Mouse (Mus musculus) forebrain, embryonic 11.5 days (tissue): Measurements from ENCODE around the gene Gm9603. TPM values are rescaled to one million over a fixed set of nuclear protein-coding genes. Genes with fewer than 3 reads are reported as not detected.
"Not testable (repeated sequence)": the region's sequence is repeated elsewhere in the genome, so short reads cannot be mapped to it uniquely, and the experiment has no call there.

Source experiments
- ATAC-seq: fragments of 200-750 bp; cut with Nextera tagmentation; replicated peaks from 2 replicates; pipeline ENCODE4 v1.8.0; 2017; ENCODE audit warnings: moderate TSS enrichment; ENCODE audit not compliant: low FRiP score
- DNase-seq: peaks from one replicate; pipeline ENCODE4 v3.0.0-alpha.2; 2017; ENCODE audit warnings: low spot score
- H3K27ac ChIP-seq: fragments of 300-500 bp; sonication (generic); 2 replicates; pipeline ENCODE4 v1.5.1; 2014; ENCODE audit warnings: low read depth, low read length
- H3K27me3 ChIP-seq: fragments of 300-500 bp; sonication (generic); 2 replicates; pipeline ENCODE4 v1.6.1; 2014; ENCODE audit warnings: mild to moderate bottlenecking, low read length, mixed read lengths; ENCODE audit not compliant: control insufficient read depth, insufficient read depth
- H3K36me3 ChIP-seq: fragments of 300-500 bp; sonication (generic); 2 replicates; pipeline ENCODE4 v1.6.1; 2014; ENCODE audit warnings: mild to moderate bottlenecking, low read length, moderate library complexity, mixed read lengths; ENCODE audit not compliant: control insufficient read depth, insufficient read depth
- H3K4me1 ChIP-seq: fragments of 300-500 bp; sonication (generic); replicated peaks from 2 replicates; pipeline ENCODE4 v1.6.1; 2014; ENCODE audit warnings: low read length, mixed read lengths; ENCODE audit not compliant: control insufficient read depth, insufficient read depth
- H3K4me2 ChIP-seq: fragments of 300-500 bp; sonication (generic); 2 replicates; pipeline ENCODE4 v1.6.1; 2014; ENCODE audit warnings: low read depth, mild to moderate bottlenecking, low read length, moderate library complexity, mixed read lengths; ENCODE audit not compliant: severe bottlenecking
- H3K4me3 ChIP-seq: fragments of 300-500 bp; sonication (generic); 2 replicates; pipeline ENCODE4 v1.5.1; 2014; ENCODE audit warnings: low read depth, low read length
- H3K9ac ChIP-seq: fragments of 300-500 bp; sonication (generic); 2 replicates; pipeline ENCODE4 v1.6.1; 2014; ENCODE audit warnings: low read length
- H3K9me3 ChIP-seq: fragments of 300-500 bp; sonication (generic); 2 replicates; pipeline ENCODE4 v1.6.1; 2016; ENCODE audit warnings: low read length, mixed read lengths; ENCODE audit not compliant: control insufficient read depth
- WGBS: fragments of 180-500 bp; shearing (Covaris S2); extraction: QIAGEN DNeasy Blood & Tissue Kit; methylation state at CpG from one replicate; pipeline ENCODE4 v1.1.7; 2014; 5-methylcytosine and 5-hydroxymethylcytosine counted together
- polyA plus RNA-seq: library from polyadenylated mRNA; unstranded; fragments of >200 nt; fragmentation: Nextera tagmentation; extraction: Ambion mirVana; gene quantifications from 2 replicates; pipeline ENCODE4 v1.2.1, GENCODE M21; 2014

Gm9603 gene
- polyA plus RNA-seq: not detected in 2 replicates

DNA sequence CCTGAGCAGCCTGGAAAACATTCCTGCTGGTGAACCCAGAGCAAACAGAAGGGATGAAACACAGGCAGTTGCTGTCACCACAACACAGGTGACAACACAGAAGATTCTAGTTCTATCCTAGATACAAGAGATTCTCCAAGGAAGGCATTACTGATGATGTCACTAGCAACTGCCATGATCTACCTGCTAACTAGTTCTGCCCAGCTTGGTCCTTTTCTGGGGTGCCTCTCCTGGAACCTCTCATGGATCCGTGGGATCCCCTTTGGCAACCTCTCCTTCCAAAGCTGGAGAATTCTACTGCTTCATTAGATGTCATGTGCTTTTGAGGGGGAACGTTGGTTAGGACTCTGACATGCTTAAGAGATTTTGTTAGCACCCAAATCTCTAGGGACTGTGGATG, at the start of gene Gm9603:
Gm9603 (minus strand) TSS at position 101 of the 400 bp plus-strand sequence.
- not testable (repeated sequence) for H3K27me3 ChIP-seq, ATAC-seq, H3K4me2 ChIP-seq, H3K36me3 ChIP-seq, H3K27ac ChIP-seq, H3K4me3 ChIP-seq, DNase-seq, H3K9me3 ChIP-seq, H3K9ac ChIP-seq, H3K4me1 ChIP-seq
- WGBS: no CpG with 5 or more reads among the region's 2 CpGs

- not testable (repeated sequence) for H3K4me2 ChIP-seq, H3K4me3 ChIP-seq, H3K9me3 ChIP-seq, ATAC-seq, H3K9ac ChIP-seq, DNase-seq, H3K27me3 ChIP-seq, H3K4me1 ChIP-seq, H3K27ac ChIP-seq, H3K36me3 ChIP-seq
- WGBS: no CpG with 5 or more reads among the region's 1 CpGs
These were observed 54.3 kb downstream of the Gm9603 start, which contains the start of gene Gm8265 for GRCm38 (mm10) chr14:5632928-5633327. Gene Gm8265 (minus strand): TSS chr14:5633028.

Other genes starting within 250 kb of the Gm9603 start
- gene Gm3194, start 232.0 kb downstream of the Gm9603 start, polyA plus RNA-seq: 1.5 and 1.6 TPM in 2 replicates
- not detected in 2 replicates for gene Gm8246, start 209.6 kb downstream of the Gm9603 start, polyA plus RNA-seq
- not detected in 2 replicates for gene Gm3187, start 203.2 kb downstream of the Gm9603 start, polyA plus RNA-seq
- gene Gm3488, start 185.8 kb downstream of the Gm9603 start, polyA plus RNA-seq: 2.0 and 2.7 TPM in 2 replicates
- gene Gm3532, start 149.0 kb downstream of the Gm9603 start, polyA plus RNA-seq: not detected in 2 replicates
- gene Gm8265, start 54.4 kb downstream of the Gm9603 start, polyA plus RNA-seq: not detected in 2 replicates
- 0.17 TPM in 1 of 2 replicates, not detected in the other for gene Gm3373, start 54.1 kb upstream of the Gm9603 start, polyA plus RNA-seq
- 1.6 TPM in 2 replicates for gene Gm3383, start 120.5 kb upstream of the Gm9603 start, polyA plus RNA-seq
- gene Gm3424, start 142.9 kb upstream of the Gm9603 start, polyA plus RNA-seq: not detected in 2 replicates
- 0.47 TPM in 1 of 2 replicates, not detected in the other for gene Gm8237, start 192.9 kb upstream of the Gm9603 start, polyA plus RNA-seq